Mouse (Mus musculus): Measurements from ENCODE around the gene Dcn. TPM values are rescaled to one million over a fixed set of nuclear protein-coding genes. Genes with fewer than 3 reads are reported as not detected.

The Dcn gene
- polyA plus RNA-seq, 1 experiment from 2014 or later, result 424 TPM

DNA sequence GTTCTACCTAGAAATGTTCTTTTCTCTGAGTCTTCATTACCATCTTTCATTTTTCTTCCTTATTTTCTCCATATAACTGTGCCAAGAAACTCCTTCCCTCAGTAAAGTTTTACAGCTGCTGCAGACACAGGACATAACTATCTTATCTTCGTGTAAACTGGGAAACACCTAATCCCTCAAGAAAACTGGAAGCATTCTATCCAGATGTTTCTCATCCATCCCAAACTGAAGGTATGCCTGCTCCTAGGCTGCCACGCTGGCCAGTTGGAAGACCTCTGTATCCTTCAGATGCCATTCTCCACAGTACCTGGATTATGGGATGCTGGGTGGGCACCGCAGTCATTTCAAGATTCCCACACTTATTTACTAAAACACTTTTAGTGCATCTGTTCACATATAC is 44.0 kb downstream of the Dcn start:
- no peaks in the 10 kb centered on the region for H3K9me3 ChIP-seq (ENCODE audit: control insufficient read depth, low read length)
- no peak overlapping the region for H3K4me3 ChIP-seq (ENCODE audit: low read length)
- no peaks in the 10 kb centered on the region for H3K27me3 ChIP-seq (replicated peaks; ENCODE audit: control insufficient read depth, insufficient read depth, low read length)
- no peak for ATAC-seq
- no peaks in the 10 kb centered on the region for H3K4me1 ChIP-seq (ENCODE audit: control insufficient read depth, insufficient read depth, low read length)
- H3K36me3 ChIP-seq (ENCODE audit: control insufficient read depth, insufficient read depth, low read length), result no peaks in the 10 kb centered on the region
- H3K27ac ChIP-seq (ENCODE audit: low read length), result no peak overlapping the region
- no peak overlapping the region for H3K4me2 ChIP-seq (ENCODE audit: low read depth, low read length)
- no peak overlapping the region for H3K9ac ChIP-seq (ENCODE audit: low read depth, low read length)
- 66% methylated on average over 3 of the region's 3 CpGs for WGBS

DNA sequence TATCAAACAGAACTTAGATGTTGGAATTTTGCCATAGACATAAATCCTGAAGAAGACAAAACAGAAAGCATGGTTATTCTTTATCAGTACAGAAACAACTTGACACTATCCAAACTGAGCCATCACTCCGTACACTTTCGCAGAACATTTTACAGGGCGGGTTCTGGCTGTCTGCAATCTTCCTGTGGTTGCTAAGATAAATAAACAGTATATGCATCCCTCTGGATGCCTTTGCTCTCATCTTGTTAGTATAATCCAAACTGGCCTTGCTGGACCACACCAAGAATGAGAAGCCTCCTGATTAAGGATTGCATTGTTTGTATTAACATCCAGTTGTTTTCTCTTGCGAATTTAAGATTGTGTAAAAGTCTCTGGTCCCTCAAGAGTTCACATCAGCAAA is 56.3 kb downstream of the Dcn start:
- Histone ChIP-seq H3K9me3 (ENCODE audit: control insufficient read depth, low read length) (no peaks in the 10 kb centered on the region), H3K9ac (ENCODE audit: low read depth, low read length) (no peak overlapping the region), H3K4me1 (ENCODE audit: control insufficient read depth, insufficient read depth, low read length) (no peaks in the 10 kb centered on the region), H3K4me2 (ENCODE audit: low read depth, low read length) (no peak overlapping the region), H3K4me3 (ENCODE audit: low read length) (no peak overlapping the region), H3K27ac (ENCODE audit: low read length) (no peak overlapping the region), H3K27me3 (replicated peaks; ENCODE audit: control insufficient read depth, insufficient read depth, low read length) (no peaks in the 10 kb centered on the region), H3K36me3 (ENCODE audit: control insufficient read depth, insufficient read depth, low read length) (no peaks in the 10 kb centered on the region)
- peak; percentile 56; the same call in 1 of the 2 replicates for ATAC-seq
- WGBS, result 52% methylated on average over 4 of the region's 4 CpGs

DNA sequence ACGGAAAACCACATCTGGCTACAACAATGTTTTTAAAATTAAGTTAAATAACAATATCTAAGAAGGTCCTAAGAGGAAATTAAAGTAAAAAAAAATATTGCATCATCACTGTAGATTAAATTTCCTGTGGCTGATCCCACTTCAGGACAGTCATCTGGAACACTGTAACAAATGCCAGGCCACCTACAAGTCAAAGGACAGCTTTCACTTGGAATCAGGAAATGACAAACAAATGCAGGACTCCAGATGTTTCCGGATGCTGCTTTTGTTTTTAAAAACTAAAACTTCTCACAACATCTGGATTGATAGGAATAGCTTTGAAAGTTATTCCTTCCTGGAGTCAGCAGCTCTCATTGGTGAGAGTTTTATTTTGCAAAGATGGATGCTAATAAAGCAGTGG is 57.5 kb downstream of the Dcn start:
- no peak for ATAC-seq
- Histone ChIP-seq H3K9ac (ENCODE audit: low read depth, low read length) (no peak overlapping the region), H3K9me3 (ENCODE audit: control insufficient read depth, low read length) (no peaks in the 10 kb centered on the region), H3K36me3 (ENCODE audit: control insufficient read depth, insufficient read depth, low read length) (no peaks in the 10 kb centered on the region), H3K4me2 (ENCODE audit: low read depth, low read length) (no peak overlapping the region), H3K27ac (ENCODE audit: low read length) (no peak overlapping the region), H3K27me3 (replicated peaks; ENCODE audit: control insufficient read depth, insufficient read depth, low read length) (no peaks in the 10 kb centered on the region), H3K4me3 (ENCODE audit: low read length) (no peak overlapping the region), H3K4me1 (ENCODE audit: control insufficient read depth, insufficient read depth, low read length) (no peaks in the 10 kb centered on the region)
- 47% methylated on average over 2 of the region's 2 CpGs for WGBS

DNA sequence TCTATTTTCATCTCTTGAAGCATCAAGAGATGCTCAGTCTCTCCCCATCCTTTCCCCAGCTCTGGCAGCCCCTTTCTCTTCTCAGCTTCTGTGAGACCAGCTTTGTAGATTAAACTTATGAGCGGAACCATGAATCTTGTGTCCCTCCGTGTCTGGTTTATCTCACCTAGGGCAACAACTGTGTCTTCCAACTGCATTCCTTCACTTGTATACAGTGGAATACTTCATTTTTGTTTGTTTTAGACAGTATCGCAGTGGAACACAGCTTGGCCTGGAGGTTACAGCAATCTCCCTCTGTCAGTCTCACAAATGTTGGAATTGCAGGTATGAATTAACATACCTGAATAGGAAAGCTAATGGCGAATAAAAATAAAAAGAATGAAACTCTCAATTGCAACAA is 58.8 kb downstream of the Dcn start:
- 59% methylated on average over 4 of the region's 4 CpGs for WGBS
- no peak overlapping the region for H3K4me3 ChIP-seq (ENCODE audit: low read length)
- no peak overlapping the region for H3K27ac ChIP-seq (ENCODE audit: low read length)
- H3K36me3 ChIP-seq (ENCODE audit: control insufficient read depth, insufficient read depth, low read length), result no peaks in the 10 kb centered on the region
- no peak for ATAC-seq
- H3K9ac ChIP-seq (ENCODE audit: low read depth, low read length), result no peak overlapping the region
- no peak overlapping the region for H3K4me2 ChIP-seq (ENCODE audit: low read depth, low read length)
- H3K4me1 ChIP-seq (ENCODE audit: control insufficient read depth, insufficient read depth, low read length), result no peaks in the 10 kb centered on the region
- H3K27me3 ChIP-seq (replicated peaks; ENCODE audit: control insufficient read depth, insufficient read depth, low read length), result no peaks in the 10 kb centered on the region
- no peaks in the 10 kb centered on the region for H3K9me3 ChIP-seq (ENCODE audit: control insufficient read depth, low read length)

DNA sequence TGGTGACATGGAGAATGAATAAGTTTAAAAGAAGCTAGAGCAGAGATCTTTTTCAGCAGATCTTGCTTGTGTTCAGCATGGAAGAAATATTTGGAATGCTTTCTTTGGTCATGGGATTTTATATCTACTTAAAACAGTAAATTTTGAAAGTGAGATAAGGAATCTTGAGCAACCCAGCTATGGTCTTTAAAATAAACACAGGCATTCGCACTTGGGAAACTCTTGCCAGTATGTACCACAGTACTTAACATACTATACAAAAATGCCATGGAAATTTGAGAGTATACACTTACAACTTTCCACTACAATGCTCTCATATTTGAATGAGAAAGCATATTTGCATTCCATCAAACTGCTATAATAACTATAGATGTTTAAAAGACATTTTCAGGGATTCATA is 68.3 kb downstream of the Dcn start:
- ATAC-seq, result no peak
- Histone ChIP-seq H3K4me1 (ENCODE audit: control insufficient read depth, insufficient read depth, low read length) (no peaks in the 10 kb centered on the region), H3K4me2 (ENCODE audit: low read depth, low read length) (no peak overlapping the region), H3K4me3 (ENCODE audit: low read length) (no peak overlapping the region), H3K27me3 (replicated peaks; ENCODE audit: control insufficient read depth, insufficient read depth, low read length) (no peaks in the 10 kb centered on the region), H3K27ac (ENCODE audit: low read length) (no peak overlapping the region), H3K9ac (ENCODE audit: low read depth, low read length) (no peak overlapping the region), H3K9me3 (ENCODE audit: control insufficient read depth, low read length) (no peaks in the 10 kb centered on the region), H3K36me3 (ENCODE audit: control insufficient read depth, insufficient read depth, low read length) (no peaks in the 10 kb centered on the region)
- WGBS, result 40% methylated on average over 1 of the region's 1 CpGs

DNA sequence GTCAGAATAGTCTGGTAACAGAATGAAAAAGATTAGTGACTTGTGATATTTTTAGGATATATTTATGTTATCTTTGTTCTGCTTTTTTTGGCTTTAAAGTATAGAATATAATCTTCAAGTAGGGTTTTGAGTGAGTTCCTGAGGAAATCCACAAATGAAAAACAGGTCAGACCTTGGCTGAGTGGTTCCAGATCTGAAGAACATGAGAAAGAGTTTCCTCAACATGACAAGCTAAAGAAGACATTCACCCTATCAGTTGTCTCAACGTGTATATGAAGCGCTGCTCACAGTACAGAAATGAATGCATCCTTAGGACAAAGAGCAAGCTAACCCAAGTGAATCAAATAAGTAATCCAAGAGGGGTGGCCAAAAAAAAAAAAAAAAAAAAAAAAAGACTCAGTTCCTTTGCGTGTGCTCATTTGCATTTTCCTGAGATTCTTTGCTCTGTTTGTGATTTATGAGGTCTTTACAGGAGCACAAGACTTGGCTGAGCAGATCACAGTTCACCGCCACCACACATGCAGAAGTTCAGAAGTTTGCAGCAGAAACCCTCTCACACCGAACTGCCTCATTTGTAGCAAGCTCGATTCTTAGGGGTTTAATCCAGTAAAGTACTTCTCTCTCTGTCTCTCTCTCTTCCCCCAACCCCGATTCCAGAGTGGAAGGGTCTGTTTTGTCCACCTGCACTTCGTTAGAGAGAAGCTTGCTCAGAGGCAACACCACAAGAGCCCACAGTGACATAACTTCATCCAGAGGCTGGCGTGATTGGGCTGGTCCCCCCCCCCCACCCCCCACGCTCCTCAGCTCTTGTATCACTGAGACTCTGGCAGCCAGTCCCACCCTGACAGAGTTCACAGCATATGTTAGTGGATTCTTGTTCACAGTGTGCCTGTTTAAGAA is 85.8 kb downstream of the Dcn start, which contains the start of gene Lum:
Lum (plus strand) TSS at position 172 of the 900 bp plus-strand sequence.
- Histone ChIP-seq H3K4me3 (ENCODE audit: low read length) (peak within 1 kb of the TSS; percentile 30), H3K4me2 (ENCODE audit: low read depth, low read length) (peak within 1 kb of the TSS; percentile 32), H3K27me3 (replicated peaks; ENCODE audit: control insufficient read depth, insufficient read depth, low read length) (no peaks in the 10 kb centered on the region), H3K9ac (ENCODE audit: low read depth, low read length) (peak within 1 kb of the TSS; percentile 47), H3K4me1 (ENCODE audit: control insufficient read depth, insufficient read depth, low read length) (no peaks in the 10 kb centered on the region), H3K27ac (ENCODE audit: low read length) (peak within 1 kb of the TSS; percentile 82), H3K36me3 (ENCODE audit: control insufficient read depth, insufficient read depth, low read length) (no peaks in the 10 kb centered on the region), H3K9me3 (ENCODE audit: control insufficient read depth, low read length) (no peaks in the 10 kb centered on the region)
- WGBS, result 48% methylated on average over 10 of the region's 10 CpGs
- peak; percentile 68; the same call in 1 of the 2 replicates for ATAC-seq

DNA sequence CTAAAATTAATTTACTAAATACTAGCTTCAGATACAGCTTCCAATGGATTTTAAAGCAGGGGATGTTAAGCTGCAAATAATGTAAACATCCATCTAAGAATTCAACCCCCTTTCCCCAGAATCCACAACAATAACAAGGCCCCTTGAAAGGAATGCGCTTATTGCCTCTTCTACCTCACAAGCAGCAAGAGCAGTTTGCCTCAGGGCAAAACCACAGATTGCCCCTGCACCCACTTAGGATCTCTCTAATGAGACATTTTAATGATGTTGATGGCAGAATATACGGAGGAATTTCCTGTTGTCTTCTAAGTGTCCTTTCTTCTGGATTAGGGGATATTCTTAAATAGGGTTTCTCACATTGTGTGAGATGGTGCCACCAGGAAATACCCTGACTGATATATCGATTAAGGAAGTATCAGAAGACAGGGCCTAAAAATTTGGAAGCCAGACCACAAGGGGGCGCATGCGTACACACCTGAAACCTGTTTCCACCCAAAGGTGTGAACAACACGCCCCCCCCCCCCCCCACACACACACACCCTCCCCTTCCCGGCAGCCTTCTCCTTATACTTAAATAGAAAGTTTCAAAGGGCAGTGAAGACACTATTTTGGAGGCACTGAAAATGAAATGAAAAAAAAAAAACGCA is 88.2 kb downstream of the Dcn start:
- peak overlapping the region; percentile 55; the same call in 1 of the 2 replicates for H3K9ac ChIP-seq (ENCODE audit: low read depth, low read length)
- H3K4me2 ChIP-seq (ENCODE audit: low read depth, low read length), result peak overlapping the region; percentile 27; the same call in 1 of the 2 replicates
- 63% methylated on average over 8 of the region's 8 CpGs for WGBS
- no peaks in the 10 kb centered on the region for H3K27me3 ChIP-seq (replicated peaks; ENCODE audit: control insufficient read depth, insufficient read depth, low read length)
- H3K27ac ChIP-seq (ENCODE audit: low read length), result peak overlapping the region; percentile 61; the same call in 1 of the 2 replicates
- H3K4me3 ChIP-seq (ENCODE audit: low read length), result peak overlapping the region; percentile 20
- H3K36me3 ChIP-seq (ENCODE audit: control insufficient read depth, insufficient read depth, low read length), result no peaks in the 10 kb centered on the region
- H3K9me3 ChIP-seq (ENCODE audit: control insufficient read depth, low read length), result no peaks in the 10 kb centered on the region
- ATAC-seq, result no peak
- H3K4me1 ChIP-seq (ENCODE audit: control insufficient read depth, insufficient read depth, low read length), result no peaks in the 10 kb centered on the region

Other genes with a start within 250 kb of the Dcn start
- gene Lum, start 85.5 kb downstream of the Dcn start, polyA plus RNA-seq (2015; fragmentation: Nextera tagmentation; extraction: Ambion mirVana), result 221 and 239 TPM in 2 replicates
- gene Kera, start 127.3 kb downstream of the Dcn start, polyA plus RNA-seq (2015; fragmentation: Nextera tagmentation; extraction: Ambion mirVana), result 0.13 and 0.20 TPM in 2 replicates
- 0.22 and 0.24 TPM in 2 replicates for gene Epyc, start 164.5 kb downstream of the Dcn start, polyA plus RNA-seq (2015; fragmentation: Nextera tagmentation; extraction: Ambion mirVana)
- not detected in 2 replicates for gene Ccer1, start 213.4 kb downstream of the Dcn start, polyA plus RNA-seq (2015; fragmentation: Nextera tagmentation; extraction: Ambion mirVana)
- not detected in 2 replicates for gene C030005K15Rik, start 247.1 kb downstream of the Dcn start, polyA plus RNA-seq (2015; fragmentation: Nextera tagmentation; extraction: Ambion mirVana)

Data from intestine, embryonic 16.5 days (tissue).